Mouse (Mus musculus) midbrain, embryonic 15.5 days (tissue): Measurements from ENCODE around the gene Scml4. TPM values are rescaled to one million over a fixed set of nuclear protein-coding genes. Genes with fewer than 3 reads are reported as not detected.

Experiments used
- ATAC-seq: fragments of 200-750 bp; cut with Nextera tagmentation; replicated peaks from 2 replicates; pipeline ENCODE4 v1.8.0; 2017; ENCODE audit warnings: moderate TSS enrichment
- H3K27ac ChIP-seq: fragments of 300-500 bp; sonication (generic); 2 replicates; pipeline ENCODE4 v1.5.1; 2015; ENCODE audit warnings: mild to moderate bottlenecking, inconsistent platforms
- H3K27me3 ChIP-seq: fragments of 300-500 bp; sonication (generic); replicated peaks from 2 replicates; pipeline ENCODE4 v1.6.1; 2015; ENCODE audit warnings: inconsistent platforms
- H3K36me3 ChIP-seq: fragments of 300-500 bp; sonication (generic); replicated peaks from 2 replicates; pipeline ENCODE4 v1.6.1; 2015; ENCODE audit warnings: inconsistent platforms
- H3K4me1 ChIP-seq: fragments of 300-500 bp; sonication (generic); 2 replicates; pipeline ENCODE4 v1.6.1; 2015; ENCODE audit warnings: inconsistent platforms
- H3K4me2 ChIP-seq: fragments of 300-500 bp; sonication (generic); 2 replicates; pipeline ENCODE4 v1.6.1; 2015; ENCODE audit warnings: inconsistent platforms, mild to moderate bottlenecking, moderate library complexity
- H3K4me3 ChIP-seq: fragments of 300-500 bp; sonication (generic); 2 replicates; pipeline ENCODE4 v1.5.1; 2015; ENCODE audit warnings: mild to moderate bottlenecking, inconsistent platforms
- H3K9ac ChIP-seq: fragments of 300-500 bp; sonication (generic); 2 replicates; pipeline ENCODE4 v1.6.1; 2015; ENCODE audit warnings: mild to moderate bottlenecking, inconsistent platforms
- H3K9me3 ChIP-seq: fragments of 300-500 bp; sonication (generic); 2 replicates; pipeline ENCODE4 v1.6.1; 2016; ENCODE audit warnings: inconsistent platforms
- WGBS: fragments of 180-500 bp; shearing (Covaris S2); methylation state at CpG from one replicate; pipeline ENCODE4 v1.1.7; 2015; ENCODE audit warnings: mixed read lengths; 5-methylcytosine and 5-hydroxymethylcytosine counted together
- polyA plus RNA-seq: library from polyadenylated mRNA; unstranded; fragments of >200 nt; fragmentation: Nextera tagmentation; extraction: Ambion mirVana; gene quantifications from 2 replicates; pipeline ENCODE4 v1.2.1, GENCODE M21; 2015

The Scml4 gene
- polyA plus RNA-seq, 1 experiment from 2014 or later, result 19.2 TPM

- Histone ChIP-seq H3K36me3 (no peaks in the 10 kb centered on the region), H3K9me3 (no peaks in the 10 kb centered on the region), H3K9ac (no peak overlapping the region), H3K4me1 (0 out of 2 replicates have a peak, but pooled peaks cover 3% of the 10 kb centered on the region), H3K27me3 (no peaks in the 10 kb centered on the region), H3K4me3 (no peak overlapping the region), H3K4me2 (no peak overlapping the region), H3K27ac (no peak overlapping the region)
- 91% methylated on average over 16 of the region's 16 CpGs for WGBS
- ATAC-seq, result no peak
These were observed 144.1 kb downstream of the Scml4 start for GRCm38 (mm10) chr10:43004174-43004734.

GRCm38 (mm10) chr10:43005031-43005430 is 144.9 kb downstream of the Scml4 start:
- ATAC-seq, result no peak
- H3K27me3 ChIP-seq, result no peaks in the 10 kb centered on the region

GRCm38 (mm10) chr10:43005677-43006076 is 145.5 kb downstream of the Scml4 start:
- H3K4me2 ChIP-seq, result no peak overlapping the region
- ATAC-seq, result no peak
- H3K9me3 ChIP-seq, result no peaks in the 10 kb centered on the region
- no peak overlapping the region for H3K9ac ChIP-seq
- 87% methylated on average over 7 of the region's 7 CpGs for WGBS
- H3K4me3 ChIP-seq, result no peak overlapping the region
- 0 out of 2 replicates have a peak, but pooled peaks cover 3% of the 10 kb centered on the region for H3K4me1 ChIP-seq
- no peaks in the 10 kb centered on the region for H3K36me3 ChIP-seq
- no peaks in the 10 kb centered on the region for H3K27me3 ChIP-seq
- no peak overlapping the region for H3K27ac ChIP-seq

More at GRCm38 (mm10) chr10:43005031-43005430, 144.9 kb downstream of the Scml4 start:
- Histone ChIP-seq H3K36me3 (no peaks in the 10 kb centered on the region), H3K4me2 (no peak overlapping the region), H3K4me3 (no peak overlapping the region), H3K9ac (no peak overlapping the region), H3K4me1 (0 out of 2 replicates have a peak, but pooled peaks cover 3% of the 10 kb centered on the region), H3K9me3 (no peaks in the 10 kb centered on the region), H3K27ac (no peak overlapping the region)
- WGBS, result 88% methylated on average over 4 of the region's 4 CpGs

- 83% methylated on average over 4 of the region's 4 CpGs for WGBS
- Histone ChIP-seq H3K9ac (no peak overlapping the region), H3K9me3 (no peaks in the 10 kb centered on the region), H3K4me3 (no peak overlapping the region), H3K27me3 (no peaks in the 10 kb centered on the region), H3K4me2 (no peak overlapping the region), H3K4me1 (0 out of 2 replicates have a peak, but pooled peaks cover 3% of the 10 kb centered on the region), H3K27ac (no peak overlapping the region), H3K36me3 (no peaks in the 10 kb centered on the region)
- no peak for ATAC-seq
These were observed 146.4 kb downstream of the Scml4 start for GRCm38 (mm10) chr10:43006534-43006933.

GRCm38 (mm10) chr10:43008116-43008515 is 147.9 kb downstream of the Scml4 start:
- H3K27ac ChIP-seq, result no peak overlapping the region
- no peak overlapping the region for H3K9ac ChIP-seq
- no peaks in the 10 kb centered on the region for H3K27me3 ChIP-seq
- no peak overlapping the region for H3K4me2 ChIP-seq
- H3K36me3 ChIP-seq, result no peaks in the 10 kb centered on the region
- no peaks in the 10 kb centered on the region for H3K4me1 ChIP-seq
- no peak; the same call in 1 of the 2 replicates for ATAC-seq
- 53% methylated on average over 11 of the region's 11 CpGs for WGBS
- H3K4me3 ChIP-seq, result no peak overlapping the region
- no peaks in the 10 kb centered on the region for H3K9me3 ChIP-seq

Other genes with a start within 250 kb of the Scml4 start
- gene Sec63, start 98.9 kb upstream of the Scml4 start, polyA plus RNA-seq, result 19.5 and 20.8 TPM in 2 replicates